Mouse (Mus musculus): ENCODE measurements around the gene Ptprq.

Gene Ptprq

DNA sequence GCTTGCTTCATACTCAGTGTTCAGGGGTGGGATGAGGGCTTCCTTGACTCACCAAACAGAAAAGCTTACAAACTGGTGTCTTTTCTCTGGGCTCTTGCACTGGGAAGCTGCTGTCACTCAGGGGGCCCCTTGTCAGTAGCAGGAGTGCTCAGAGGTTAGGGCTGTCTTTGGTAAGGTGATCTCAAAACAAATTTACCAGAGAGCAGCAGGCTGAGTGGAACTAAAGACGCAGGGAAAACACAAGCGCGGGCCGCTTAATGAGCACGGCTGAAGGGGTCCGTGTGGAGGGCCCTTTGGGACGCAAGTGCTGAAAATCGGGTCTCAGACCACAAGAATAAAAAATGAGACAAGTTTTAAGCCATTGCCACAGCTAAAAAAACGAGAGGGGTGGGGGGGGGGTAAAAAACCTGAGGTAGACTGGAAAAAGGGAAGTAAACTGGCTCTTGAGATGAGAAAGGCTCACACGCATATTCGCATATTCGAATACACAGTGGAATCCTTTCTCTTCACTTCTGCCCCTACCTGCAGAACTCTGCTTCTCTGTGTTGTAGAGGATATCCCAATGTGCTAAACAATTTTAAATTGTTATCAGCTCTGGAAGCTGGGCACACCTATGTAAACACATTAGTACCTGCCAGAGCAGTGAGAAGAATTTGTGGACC lies 231.1 kb downstream of the Ptprq start:
- no peak for DNase-seq (ENCODE audit: low read depth, low spot score)

DNA sequence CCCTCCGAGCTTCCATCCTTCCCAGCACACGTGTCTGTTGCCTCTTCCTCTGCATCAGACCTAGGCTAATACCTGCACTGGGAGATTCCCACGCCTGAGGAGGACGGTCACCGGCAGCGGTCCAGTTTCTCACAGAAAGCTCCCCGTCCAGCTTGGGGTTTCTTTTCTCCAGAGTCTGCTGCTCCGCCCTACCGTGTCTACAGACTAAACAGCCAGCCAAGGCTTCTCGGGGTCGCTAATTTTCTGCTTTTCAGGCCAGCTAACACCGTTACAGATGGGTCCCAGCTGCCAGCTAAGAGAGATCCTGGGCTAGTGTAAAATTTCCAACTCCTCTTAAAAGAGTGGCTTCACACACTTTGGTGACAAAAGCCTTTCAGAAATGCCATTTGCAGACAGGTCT lies 233.1 kb downstream of the Ptprq start:
- no peak for DNase-seq (ENCODE audit: low read depth, low spot score)

DNA sequence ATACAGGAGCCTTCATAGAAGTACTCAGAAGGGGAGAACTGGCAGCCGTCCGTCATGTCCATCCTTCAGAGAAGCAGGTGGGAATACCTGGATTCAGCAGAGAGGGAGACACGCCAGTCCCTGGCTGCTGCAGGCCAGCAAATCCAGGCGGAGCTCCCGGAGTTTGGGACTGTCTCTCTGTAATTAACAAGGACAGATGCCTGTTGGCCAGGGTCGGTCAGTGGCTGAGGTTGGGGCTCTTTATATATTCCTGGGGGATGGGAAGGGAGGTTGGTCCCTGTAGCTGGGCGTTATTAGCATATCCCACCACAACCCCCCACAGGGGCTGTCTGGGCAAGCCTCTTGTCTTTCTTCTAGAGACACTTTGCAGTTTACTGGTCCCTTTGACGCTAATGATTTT lies 234.0 kb downstream of the Ptprq start, which contains the start of gene Myf5:
TSS of gene Myf5 (minus strand) at position 265 of the 400 bp plus-strand sequence.
- no peak for DNase-seq (ENCODE audit: low read depth, low spot score)

DNA sequence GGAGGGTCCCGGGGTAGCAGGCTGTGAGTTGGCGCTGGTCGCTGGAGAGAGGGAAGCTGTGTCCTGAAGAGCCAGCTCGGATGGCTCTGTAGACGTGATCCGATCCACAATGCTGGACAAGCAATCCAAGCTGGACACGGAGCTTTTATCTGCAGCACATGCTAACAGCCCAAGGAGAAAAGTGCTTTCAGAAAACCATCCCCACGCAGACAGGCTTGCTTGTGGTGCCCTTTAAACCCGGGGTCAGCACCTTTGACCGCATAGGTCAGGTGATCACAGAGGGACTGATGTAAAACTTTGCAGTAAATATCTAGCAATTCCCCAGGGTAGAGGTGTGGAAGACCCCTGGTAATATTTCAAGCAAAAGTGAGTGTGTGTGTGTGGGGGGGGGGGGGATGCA lies 235.8 kb downstream of the Ptprq start:
- no peak for DNase-seq (ENCODE audit: low read depth, low spot score)

DNA sequence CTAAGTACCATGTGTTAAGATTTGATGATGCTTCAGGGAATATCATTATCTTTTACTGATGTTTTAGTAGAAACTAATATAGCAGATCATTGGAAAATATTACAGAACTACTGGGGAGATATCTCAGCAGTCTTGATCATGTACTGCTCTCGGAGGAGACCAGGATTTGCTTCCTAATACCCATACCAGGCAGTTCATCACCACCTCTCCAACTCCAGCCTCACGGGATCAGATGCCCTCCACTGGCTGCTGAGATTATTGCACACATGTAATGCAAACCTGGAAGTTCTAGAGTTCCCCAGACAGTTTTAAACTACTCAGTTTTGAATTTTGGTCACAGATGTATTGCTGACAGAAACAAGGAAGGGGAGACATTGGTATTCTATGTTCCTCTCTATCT lies 246.4 kb downstream of the Ptprq start:
- DNase-seq (ENCODE audit: low read depth, low spot score), result no peak

DNA sequence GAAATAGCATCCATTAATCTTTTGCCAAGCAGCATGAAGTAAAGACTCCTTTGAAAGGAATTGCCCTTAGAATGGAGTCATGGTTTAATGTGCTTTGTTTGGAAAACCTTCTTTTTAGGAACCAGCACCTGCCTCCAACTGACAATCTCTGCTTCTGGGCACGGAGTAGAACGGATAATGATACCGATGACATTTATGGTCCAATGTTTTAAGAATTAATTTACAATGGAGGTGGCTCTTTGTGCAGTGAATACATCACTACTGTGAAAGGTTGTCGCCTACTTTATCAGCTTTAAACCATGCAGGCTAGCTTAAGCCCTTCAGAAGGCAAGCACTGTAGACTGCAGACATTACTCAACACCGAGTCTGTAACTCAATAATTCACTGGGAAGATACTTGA lies 248.1 kb downstream of the Ptprq start:
- no peak for DNase-seq (ENCODE audit: low read depth, low spot score)

DNA sequence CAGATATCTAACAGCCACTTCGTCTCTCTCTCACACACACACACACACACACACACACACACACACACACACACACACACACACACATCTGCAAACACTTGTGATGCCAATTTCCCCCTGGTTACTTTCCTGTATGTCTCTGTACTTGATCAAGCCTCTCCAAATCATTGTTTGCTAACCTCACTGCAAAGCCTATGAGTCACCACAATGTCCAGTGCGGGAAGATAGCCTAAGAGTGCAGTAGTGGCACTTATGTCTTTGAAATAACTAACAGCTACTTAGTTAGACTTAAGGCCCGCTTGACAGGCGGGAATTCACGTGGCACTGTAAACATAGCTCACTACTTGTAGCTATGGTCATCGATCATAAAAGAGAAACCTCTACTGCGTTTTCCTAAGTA lies 252.0 kb downstream of the Ptprq start:
- DNase-seq (ENCODE audit: low read depth, low spot score), result no peak
